Mouse (Mus musculus) adrenal gland, adult 18-20 months (tissue): ENCODE data around the gene Ankrd11. TPM values are rescaled to one million over a fixed set of nuclear protein-coding genes. Genes with fewer than 3 reads are reported as not detected.

ENCODE experiments used
- DNase-seq, 2 experiments: peaks; one replicate each; pipeline ENCODE4 v3.0.0; 2021 to 2022; ENCODE audit warnings: low spot score in 2 of 2
- total RNA-seq, 2 experiments: library from RNA; stranded (reverse); gene quantifications; 1 replicate in 1 of 2; 2 replicates in 1 of 2; pipeline ENCODE4 v1.2.3; 2021

Ankrd11 gene
- total RNA-seq, 2 experiments from 2014 or later, result 69.1 to 93.7 TPM

GRCm38 (mm10) chr8:122899085-122899484 is 143.0 kb downstream of the Ankrd11 start:
- DNase-seq, result no peak

GRCm38 (mm10) chr8:122898473-122898872 is 143.6 kb downstream of the Ankrd11 start:
- no peak for DNase-seq

- no peak for DNase-seq
Observed at GRCm38 (mm10) chr8:122898018-122898417, 144.1 kb downstream of the Ankrd11 start.

- no peak for DNase-seq
Observed at GRCm38 (mm10) chr8:122897200-122897599, 144.9 kb downstream of the Ankrd11 start.

- DNase-seq, result no peak
Observed at GRCm38 (mm10) chr8:122896317-122896716, 145.8 kb downstream of the Ankrd11 start.

- DNase-seq, result peak in 1 of 2 experiments; percentile 48
Observed at GRCm38 (mm10) chr8:122893451-122893850, 148.6 kb downstream of the Ankrd11 start.

- DNase-seq, result no peak
Observed at GRCm38 (mm10) chr8:122891440-122891839, 150.6 kb downstream of the Ankrd11 start.

- DNase-seq, result no peak
Observed at GRCm38 (mm10) chr8:122883671-122884070, 158.4 kb downstream of the Ankrd11 start.

GRCm38 (mm10) chr8:122880302-122880701 is 161.8 kb downstream of the Ankrd11 start:
- DNase-seq, result no peak

GRCm38 (mm10) chr8:122878231-122878630 is 163.8 kb downstream of the Ankrd11 start:
- no peak for DNase-seq

GRCm38 (mm10) chr8:122875186-122875585 is 166.9 kb downstream of the Ankrd11 start:
- no peak for DNase-seq

GRCm38 (mm10) chr8:122873171-122873570 is 168.9 kb downstream of the Ankrd11 start:
- DNase-seq, result no peak

- DNase-seq, result no peak
Observed at GRCm38 (mm10) chr8:122871663-122872062, 170.4 kb downstream of the Ankrd11 start.

GRCm38 (mm10) chr8:122870377-122870863 is 171.7 kb downstream of the Ankrd11 start:
- no peak for DNase-seq

- DNase-seq, result no peak
Observed at GRCm38 (mm10) chr8:122867982-122868381, 174.1 kb downstream of the Ankrd11 start.

GRCm38 (mm10) chr8:122866231-122866630 is 175.8 kb downstream of the Ankrd11 start:
- DNase-seq, result no peak

- DNase-seq, result no peak
Observed at GRCm38 (mm10) chr8:122865441-122865840, 176.6 kb downstream of the Ankrd11 start.

GRCm38 (mm10) chr8:122864719-122865129 is 177.4 kb downstream of the Ankrd11 start:
- DNase-seq, result no peak

- no peak for DNase-seq
Observed at GRCm38 (mm10) chr8:122859843-122860242, 182.2 kb downstream of the Ankrd11 start.

- DNase-seq, result no peak
Observed at GRCm38 (mm10) chr8:122856288-122856687, 185.8 kb downstream of the Ankrd11 start.

GRCm38 (mm10) chr8:122855123-122855522 is 187.0 kb downstream of the Ankrd11 start:
- no peak for DNase-seq

- no peak for DNase-seq
Observed at GRCm38 (mm10) chr8:122854388-122854787, 187.7 kb downstream of the Ankrd11 start.

- DNase-seq, result no peak
Observed at GRCm38 (mm10) chr8:122853340-122853771, 188.7 kb downstream of the Ankrd11 start.

- no peak for DNase-seq
Observed at GRCm38 (mm10) chr8:122852546-122852905, 189.6 kb downstream of the Ankrd11 start.
